Mouse (Mus musculus): ENCODE data around the gene Eri3. TPM values are rescaled to one million over a fixed set of nuclear protein-coding genes. Genes with fewer than 3 reads are reported as not detected.

The Eri3 gene
- total RNA-seq, 2 experiments from 2014 or later, result 84.5 to 88.9 TPM

- no peak for DNase-seq
Measured at GRCm38 (mm10) chr4:117658582-117659444, 108.6 kb downstream of the Eri3 start.

- no peak for DNase-seq
Measured at GRCm38 (mm10) chr4:117660001-117660400, 109.8 kb downstream of the Eri3 start.

- DNase-seq, result no peak
Measured at GRCm38 (mm10) chr4:117664411-117665137, 114.4 kb downstream of the Eri3 start.

- peak; percentile 79 for DNase-seq
Measured at GRCm38 (mm10) chr4:117665531-117665930, 115.4 kb downstream of the Eri3 start.

- DNase-seq, result no peak
Measured at GRCm38 (mm10) chr4:117666054-117666453, 115.9 kb downstream of the Eri3 start.

- DNase-seq, result no peak
Measured at GRCm38 (mm10) chr4:117669874-117670273, 119.7 kb downstream of the Eri3 start.

- no peak for DNase-seq
Measured at GRCm38 (mm10) chr4:117672042-117672441, 121.9 kb downstream of the Eri3 start.

GRCm38 (mm10) chr4:117673901-117674300 lies 123.7 kb downstream of the Eri3 start:
- DNase-seq, result no peak

GRCm38 (mm10) chr4:117676903-117677302 lies 126.7 kb downstream of the Eri3 start:
- no peak for DNase-seq

- DNase-seq, result no peak
Measured at GRCm38 (mm10) chr4:117680963-117681362, 130.8 kb downstream of the Eri3 start.

- DNase-seq, result peak; percentile 77
Measured at GRCm38 (mm10) chr4:117681931-117682461, 131.8 kb downstream of the Eri3 start, which contains the start of gene Dmap1. Dmap1 (minus strand) TSS chr4:117682273.

GRCm38 (mm10) chr4:117682463-117682862 lies 132.3 kb downstream of the Eri3 start:
- DNase-seq, result no peak

- no peak for DNase-seq
Measured at GRCm38 (mm10) chr4:117683048-117683768, 133.0 kb downstream of the Eri3 start.

- no peak for DNase-seq
Measured at GRCm38 (mm10) chr4:117686354-117686753, 136.2 kb downstream of the Eri3 start.

GRCm38 (mm10) chr4:117705361-117705760 lies 155.2 kb downstream of the Eri3 start:
- DNase-seq, result no peak

GRCm38 (mm10) chr4:117708780-117709550 lies 158.8 kb downstream of the Eri3 start:
- no peak for DNase-seq

GRCm38 (mm10) chr4:117712314-117712713 lies 162.1 kb downstream of the Eri3 start:
- DNase-seq, result no peak

- no peak for DNase-seq
Measured at GRCm38 (mm10) chr4:117713303-117714098, 163.3 kb downstream of the Eri3 start.

Data from gastrocnemius, postnatal 25 days (tissue).